9 mouse cellular contexts compared by ENCODE assay signal in genomic region chr11:50672866-50673265, GRCm38 (mm10).
DNase-seq lines count a peak whose midpoint lies in the region; ATAC-seq and TF ChIP-seq lines count a peak whose summit lies in the region.
"Had no signal": no experiment of that assay in that cellular context is flagged by ENCODE, and none has a peak within 500 bp of the region (broad histone marks: within the 10 kb centered on the region; RNA-seq: fewer than 3 reads in every experiment).

No protein-coding gene starts in this region.

- H3K9ac ChIP-seq in hindbrain, postnatal 0 days (replicated peaks; ENCODE audit: low read length): no peak overlapping the region

- H3K9me3 ChIP-seq in hindbrain, postnatal 0 days (ENCODE audit: low read length): no peaks in the 10 kb centered on the region
- no peaks in the 10 kb centered on the region for H3K9me3 ChIP-seq in hindbrain, embryonic 10.5 days

- H3K27ac ChIP-seq in hindbrain, postnatal 0 days: no peak overlapping the region
- H3K27ac ChIP-seq in hindbrain, embryonic 10.5 days: no peak overlapping the region
- H3K27ac ChIP-seq: left cerebral cortex, adult 2 months had no signal

- H3K4me2 ChIP-seq in hindbrain, postnatal 0 days (ENCODE audit: low read depth, low read length): no peak overlapping the region

- ATAC-seq in hindbrain, postnatal 0 days: peak; percentile 62; the same call in 1 of the 2 replicates

- no peak for TF ChIP-seq CTCF in hindbrain, postnatal 0 days (IDR thresholded peaks at IDR 0.05; ENCODE audit: low read depth)

- DNase-seq in hindbrain, postnatal 0 days (ENCODE audit: low spot score): peak; percentile 70
- DNase-seq in hindbrain, embryonic 10.5 days (ENCODE audit: low spot score): no peak
- DNase-seq in adipocyte (ENCODE audit: low spot score): peak; percentile 45
- DNase-seq in cerebellum, adult 9-10 months: peak; percentile 86
- peak; percentile 85 to 86 for DNase-seq in heart, adult 9 months (ENCODE audit: low spot score in 2 of 2)
- DNase-seq in frontal cortex, adult 2 months (ENCODE audit: extremely low spot score in 1 of 2, low spot score in 1 of 2): no peak
- no peak for DNase-seq in embryo, embryonic 10 days (ENCODE audit: low spot score)
- no peak for DNase-seq in urinary bladder, adult 18-20 months (ENCODE audit: low spot score in 2 of 2)

- H3K36me3 ChIP-seq in hindbrain, postnatal 0 days (ENCODE audit: insufficient read depth, low read length): no peaks in the 10 kb centered on the region
- H3K36me3 ChIP-seq in hindbrain, embryonic 10.5 days: no peaks in the 10 kb centered on the region

- 18% methylated on average over 7 of the region's 7 CpGs for WGBS in hindbrain, postnatal 0 days
- 57% methylated on average over 7 of the region's 7 CpGs for WGBS in hindbrain, embryonic 10.5 days

- no peaks in the 10 kb centered on the region for H3K27me3 ChIP-seq in hindbrain, postnatal 0 days (ENCODE audit: insufficient read depth, low read length)
- H3K27me3 ChIP-seq in hindbrain, embryonic 10.5 days (ENCODE audit: insufficient read depth, poor library complexity, severe bottlenecking): no peaks in the 10 kb centered on the region

- H3K4me1 ChIP-seq in hindbrain, postnatal 0 days (ENCODE audit: insufficient read depth, low read length): peaks cover 17% of the 10 kb centered on the region
- H3K4me1 ChIP-seq in hindbrain, embryonic 10.5 days (replicated peaks): peaks cover 11% of the 10 kb centered on the region; the same call in 1 of the 2 replicates

- H3K4me3 ChIP-seq in hindbrain, postnatal 0 days (ENCODE audit: low read length): no peak overlapping the region
- H3K4me3 ChIP-seq in hindbrain, embryonic 10.5 days: no peak overlapping the region
- H3K4me3 ChIP-seq: left cerebral cortex, adult 2 months had no signal

Comparison
In these comparisons a context has a peak if more than half of its experiments do, and no peak if none do; other contexts are left out.
1. DNase-seq: peak in hindbrain, postnatal 0 days (single experiment), adipocyte (single experiment), cerebellum, adult 9-10 months (single experiment) and heart, adult 9 months (2 of 2); none in hindbrain, embryonic 10.5 days (single experiment), frontal cortex, adult 2 months (0 of 2), embryo, embryonic 10 days (single experiment) and urinary bladder, adult 18-20 months (0 of 2).